Mouse (Mus musculus): ENCODE data around the gene Pigc.

The Pigc gene

DNA sequence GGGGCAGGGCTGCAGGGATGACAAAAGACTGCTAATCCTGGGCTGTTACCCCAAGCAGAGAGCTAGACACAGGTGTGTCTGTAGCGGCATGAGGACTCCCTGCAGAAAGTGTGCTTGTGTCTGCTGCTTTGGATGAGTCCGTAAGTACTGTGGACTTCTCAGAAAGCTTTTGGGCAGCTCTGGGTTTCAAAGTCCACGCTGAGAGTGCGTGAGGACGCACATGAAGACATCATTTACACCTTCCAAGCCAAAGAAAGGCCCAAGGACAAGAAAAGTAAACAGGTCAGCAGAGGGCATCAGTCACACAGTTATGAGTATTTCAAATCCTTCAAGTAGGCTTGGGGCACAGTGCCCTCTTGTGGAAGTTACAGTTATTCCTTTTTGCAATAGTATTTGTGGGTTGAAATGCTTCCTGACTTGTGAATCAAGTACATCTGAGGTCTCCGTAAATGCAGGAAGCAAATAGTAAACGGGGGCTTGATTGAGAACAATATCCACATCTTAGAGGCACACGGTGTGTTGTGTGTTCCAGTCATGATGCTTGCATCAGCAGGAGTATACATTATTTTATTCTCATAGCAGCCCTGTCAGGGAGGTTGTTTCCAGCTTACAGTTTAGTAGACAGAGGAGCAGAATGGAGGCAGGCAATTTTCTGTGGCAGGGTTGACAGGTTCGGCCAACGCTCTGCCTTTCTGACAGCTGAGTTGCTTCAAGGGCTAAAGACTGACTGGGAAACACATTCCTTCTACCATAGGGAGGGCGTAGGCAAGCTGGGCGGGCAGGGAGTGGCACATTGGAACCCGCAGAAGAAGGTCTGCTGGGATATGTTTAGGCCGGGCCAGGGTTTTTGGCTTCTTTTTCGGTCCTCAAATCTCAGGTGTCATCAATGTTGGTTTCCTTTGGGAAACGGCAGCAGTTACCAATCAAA is 7.5 kb downstream of the Pigc start:
- peak; percentile 29 to 74 for DNase-seq

DNA sequence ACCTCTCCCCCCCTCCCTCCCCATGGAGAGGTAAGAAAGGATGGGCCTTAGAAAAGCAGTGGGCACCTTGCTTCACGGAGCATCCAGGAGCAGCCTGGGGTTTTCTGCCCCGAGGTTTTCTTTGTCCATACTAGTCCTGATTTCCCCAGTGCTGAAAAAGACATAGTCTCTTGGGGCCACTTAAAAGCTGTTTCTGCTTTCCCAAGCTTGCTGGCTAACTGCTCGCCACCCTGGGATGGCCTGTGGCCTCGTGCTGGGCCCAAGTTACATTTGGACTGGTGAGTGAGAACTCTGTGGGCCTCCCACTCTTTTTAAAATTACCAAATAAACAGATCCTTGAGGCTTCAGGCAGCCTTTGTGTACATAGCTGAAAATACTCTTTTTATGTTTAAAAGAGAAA is 8.3 kb downstream of the Pigc start:
- no peak for DNase-seq

DNA sequence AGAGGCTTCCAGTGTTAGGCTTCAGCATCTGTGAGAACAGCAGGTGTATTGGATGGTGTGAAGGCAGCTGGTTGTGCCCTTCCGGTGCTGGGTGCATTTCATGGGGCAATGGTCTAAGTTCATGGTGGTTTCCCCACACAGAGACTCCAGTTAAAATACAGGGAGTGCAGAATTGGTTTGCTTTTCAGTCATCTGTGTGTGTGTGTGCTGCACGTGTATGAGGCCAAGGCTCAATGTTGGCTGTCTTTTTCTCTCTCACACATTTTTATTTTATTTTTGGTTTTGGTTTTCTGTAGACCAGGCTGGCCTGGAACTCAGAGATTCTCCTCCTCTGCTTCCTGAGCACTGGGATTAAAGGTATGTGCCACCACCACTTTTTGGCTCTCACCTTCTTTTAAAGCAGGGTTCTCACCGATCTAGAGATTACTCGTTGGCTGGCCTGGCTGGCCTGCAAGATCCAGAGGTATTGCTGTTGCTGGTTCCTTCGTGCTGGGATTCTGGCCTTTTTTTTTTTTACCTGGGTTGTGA is 9.3 kb downstream of the Pigc start:
- DNase-seq = no peak

DNA sequence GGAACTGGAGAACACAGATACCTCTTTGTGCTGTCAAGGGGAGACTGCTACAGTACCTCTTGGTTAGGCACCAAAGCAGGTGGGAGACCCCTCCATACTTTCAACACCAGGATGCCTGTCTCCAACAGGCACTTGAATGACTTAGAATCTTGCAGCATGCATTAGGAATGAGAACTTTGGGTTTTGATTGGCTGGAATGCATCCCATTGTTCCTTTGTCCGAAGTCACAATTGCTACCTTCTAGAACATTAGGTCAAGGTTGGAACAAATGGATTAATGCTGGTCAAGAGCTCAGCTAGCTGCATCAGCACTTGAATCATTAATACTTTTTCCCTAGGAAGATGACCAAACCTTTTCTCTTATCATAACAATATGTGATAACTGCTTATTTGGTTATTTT is 10.6 kb downstream of the Pigc start, which contains the start of gene 4930558K02Rik:
4930558K02Rik (minus strand) TSS at position 101 of the 400 bp plus-strand sequence.
- DNase-seq = no peak

DNA sequence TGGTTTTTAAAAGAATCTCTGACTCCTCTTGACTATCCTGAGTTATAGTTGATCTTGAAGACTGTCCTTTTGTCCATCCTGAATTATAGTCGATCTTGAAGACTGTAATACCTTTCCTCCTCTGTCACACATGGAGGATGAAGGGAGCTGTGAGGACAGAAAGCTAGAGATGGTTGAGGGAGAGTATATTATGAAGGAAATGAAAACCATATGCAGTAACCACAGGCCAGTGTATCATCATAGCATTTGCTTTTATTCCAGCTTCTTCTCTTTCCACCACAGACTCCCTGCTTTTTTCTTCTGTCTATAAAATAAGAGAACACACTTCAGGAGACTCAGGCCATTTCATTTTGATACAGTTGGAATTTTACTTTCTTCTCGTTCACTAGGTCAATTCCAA is 11.1 kb downstream of the Pigc start:
- no peak for DNase-seq

DNA sequence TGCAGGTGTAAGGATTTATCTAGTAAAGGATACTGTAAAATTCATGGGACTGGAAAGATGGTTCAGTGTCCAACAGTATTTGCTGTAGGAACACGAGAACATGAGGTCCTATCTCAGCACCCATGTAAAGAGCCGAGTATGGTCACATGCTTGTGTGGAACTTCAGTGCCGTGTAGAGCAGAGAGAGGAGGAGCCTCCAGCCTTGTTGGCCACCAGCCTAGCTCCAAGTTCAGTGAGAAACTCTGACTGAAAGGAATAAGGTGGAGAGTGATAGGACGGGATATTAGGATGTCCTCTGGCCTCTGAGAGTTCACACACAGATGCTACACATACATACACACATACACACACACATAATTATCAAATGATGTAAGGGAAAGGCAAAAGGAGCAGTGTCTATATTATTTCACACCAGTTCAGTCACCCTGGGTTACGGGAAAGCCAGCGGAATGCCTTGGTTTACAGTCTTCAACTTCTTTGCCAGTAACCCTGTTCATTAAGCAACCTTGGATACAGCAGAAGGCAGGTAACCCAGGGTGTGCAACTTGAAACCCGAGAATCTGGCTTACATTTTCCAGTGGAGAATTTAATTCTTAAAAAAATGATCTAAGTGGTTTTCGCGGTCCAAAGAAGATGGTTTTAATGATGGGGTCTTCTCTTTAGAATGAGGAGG is 11.8 kb downstream of the Pigc start:
- no peak for DNase-seq

DNA sequence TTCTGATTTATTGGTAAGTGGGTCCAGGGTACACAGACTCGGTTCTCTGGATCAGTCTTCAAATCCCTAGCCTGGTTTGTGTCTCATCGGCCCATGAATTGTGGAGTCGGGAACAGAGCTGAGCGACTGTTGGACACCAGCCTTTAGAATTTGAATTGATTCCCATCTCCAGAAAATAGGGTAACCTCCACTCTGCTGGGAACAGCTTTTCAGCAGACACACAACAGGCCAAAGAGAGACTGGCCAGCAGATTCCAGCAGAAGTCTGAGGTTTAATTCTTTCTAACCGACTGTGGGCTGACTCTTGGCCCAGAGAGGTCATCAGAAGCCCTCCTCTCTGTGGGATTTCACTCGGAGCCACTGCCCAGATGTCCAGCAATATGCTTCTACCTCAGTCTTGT is 14.5 kb downstream of the Pigc start:
- no peak for DNase-seq

DNA sequence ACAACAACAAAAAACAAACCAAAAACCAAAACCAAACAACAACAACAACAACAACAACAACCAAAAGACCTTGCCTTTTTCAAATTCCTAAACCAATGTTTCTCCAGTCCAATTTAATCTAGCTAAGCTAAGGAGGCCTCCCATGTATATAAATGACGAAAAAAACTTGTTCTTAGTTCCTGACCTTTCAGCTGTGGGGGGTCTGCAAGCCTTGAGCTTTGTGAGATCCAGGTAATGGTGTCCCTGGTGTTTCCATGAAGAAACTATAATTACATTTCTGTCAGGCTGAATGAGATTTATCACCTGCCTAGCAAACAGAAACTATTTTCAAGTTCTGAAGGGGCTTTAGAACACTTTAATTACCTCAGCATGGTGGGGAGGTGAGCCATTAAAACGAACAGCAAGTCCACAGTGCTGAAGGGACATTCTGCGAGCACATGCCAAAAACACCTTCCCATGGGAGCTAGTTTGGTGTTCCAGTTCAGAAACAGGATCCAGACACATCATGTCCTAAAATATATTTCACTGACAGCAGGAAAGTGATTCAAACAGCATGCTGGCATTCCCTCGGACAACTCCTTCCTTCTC is 15.1 kb downstream of the Pigc start:
- no peak for DNase-seq

DNA sequence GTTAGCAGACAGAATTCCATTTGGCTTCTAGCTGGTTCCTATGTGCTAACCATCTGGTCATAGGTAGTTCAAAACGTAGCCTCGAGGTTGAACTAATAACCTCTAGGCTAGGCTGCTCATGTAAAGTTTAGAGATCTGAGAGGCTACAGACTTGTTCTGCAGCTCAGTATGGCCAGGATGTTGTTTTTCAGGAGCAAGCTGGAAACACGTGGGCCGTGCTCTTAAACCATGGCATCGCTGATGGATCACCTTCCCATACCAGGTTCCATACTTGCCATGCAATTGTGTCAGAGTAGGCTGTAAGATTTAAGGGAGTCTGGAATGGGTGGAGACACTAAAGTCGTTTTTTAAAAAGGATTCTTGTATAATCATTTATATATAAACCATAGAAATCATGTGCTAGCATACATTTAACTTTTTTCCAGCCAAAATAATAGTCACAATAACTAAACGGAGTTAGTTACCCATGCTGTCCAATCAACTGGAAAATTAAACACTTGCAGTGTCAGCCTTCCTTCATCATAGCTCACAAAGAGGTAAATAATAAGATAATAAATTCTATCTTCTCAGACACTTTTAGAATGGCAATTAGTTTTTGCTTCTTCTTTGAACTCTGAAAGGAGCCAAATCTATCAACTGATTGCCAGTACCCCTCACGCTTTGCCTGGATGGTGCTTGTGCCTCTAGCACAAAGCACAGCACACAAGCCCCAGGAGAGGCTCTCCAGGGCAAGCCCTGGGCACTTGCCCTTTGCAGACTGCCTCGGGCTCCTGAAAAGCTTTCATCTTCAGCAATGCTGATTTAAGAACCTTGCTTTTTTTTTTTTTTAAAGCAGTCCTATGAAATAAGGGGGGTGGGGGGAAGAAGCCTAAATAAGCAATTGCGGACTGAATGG is 21.9 kb downstream of the Pigc start:
- DNase-seq = no peak

DNA sequence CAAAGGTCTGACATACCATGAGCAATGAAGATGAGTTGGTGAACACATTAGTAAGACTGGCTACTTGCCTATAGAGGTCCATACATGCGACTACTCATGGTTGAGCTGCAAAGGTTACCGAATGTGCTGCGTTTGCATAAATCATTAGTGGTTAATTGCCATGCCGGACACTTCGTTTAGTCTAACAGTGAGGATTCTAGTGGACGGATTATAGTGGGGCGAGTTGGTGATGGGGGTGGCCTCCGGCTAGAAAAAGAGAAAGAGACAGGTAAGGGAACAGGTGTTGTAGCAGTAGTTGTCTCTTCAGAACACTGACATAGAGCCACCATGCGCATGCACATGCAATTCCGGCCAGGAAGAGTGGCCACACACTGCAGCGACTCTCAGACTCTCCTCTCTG is 22.9 kb downstream of the Pigc start:
- DNase-seq = no peak

DNA sequence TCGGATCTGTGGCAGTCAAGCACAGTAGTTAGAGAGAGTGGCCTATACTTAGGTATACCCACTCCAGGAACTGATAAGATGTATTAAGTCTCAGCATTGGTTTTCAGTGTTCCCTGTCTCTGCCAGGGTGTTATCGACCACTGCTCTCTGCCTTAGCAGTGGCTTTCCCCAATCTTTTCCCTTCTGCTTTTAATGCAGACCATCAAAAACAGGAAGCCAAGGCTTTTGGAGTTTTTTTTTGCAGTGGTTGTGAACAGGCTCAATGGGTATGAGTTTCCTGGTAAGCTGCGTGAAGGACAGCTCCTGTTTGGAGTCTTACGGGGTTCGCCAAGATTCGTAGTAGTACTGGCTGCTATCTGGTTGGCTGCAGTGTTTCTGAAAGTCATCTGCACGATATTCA is 23.4 kb downstream of the Pigc start:
- no peak for DNase-seq

DNA sequence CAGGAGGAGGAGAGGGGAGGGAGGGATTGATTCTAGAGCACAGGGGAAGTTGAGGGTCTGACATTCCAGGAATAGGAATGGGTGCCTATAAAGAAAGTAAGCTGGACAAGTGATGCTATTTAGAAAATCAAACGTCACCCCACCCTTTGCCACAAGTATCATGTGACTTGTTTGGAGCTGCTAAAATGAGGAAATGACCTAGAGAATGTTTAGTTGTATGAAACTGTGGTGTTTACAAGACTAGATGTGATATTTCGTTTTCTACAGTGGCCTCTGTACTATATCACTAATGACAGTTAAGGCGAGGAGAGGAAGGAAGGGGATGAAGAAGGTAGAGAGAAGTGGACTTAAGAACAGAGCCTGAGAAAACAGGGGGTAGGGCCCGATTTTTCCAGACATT is 29.8 kb downstream of the Pigc start:
- no peak for DNase-seq

DNA sequence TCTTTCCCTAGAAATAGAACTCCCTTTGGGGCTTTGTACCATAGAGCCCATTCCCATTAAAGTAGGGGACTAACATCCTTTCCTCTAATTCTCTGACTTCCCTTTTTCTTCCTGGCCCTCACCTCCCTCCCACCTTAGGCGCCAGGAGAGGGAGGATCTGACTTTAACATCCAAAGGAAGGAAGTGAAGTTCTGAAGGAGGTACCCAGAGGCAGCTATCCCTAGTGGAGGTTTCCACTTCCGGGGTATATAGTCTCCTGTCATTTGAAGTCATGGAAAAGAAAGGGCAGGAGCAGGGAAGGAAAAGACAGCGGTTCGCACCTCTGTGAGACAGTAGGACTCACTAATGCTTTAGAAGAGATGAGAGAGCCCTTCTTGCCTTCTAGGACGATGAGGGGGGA is 30.4 kb downstream of the Pigc start:
- no peak for DNase-seq

DNA sequence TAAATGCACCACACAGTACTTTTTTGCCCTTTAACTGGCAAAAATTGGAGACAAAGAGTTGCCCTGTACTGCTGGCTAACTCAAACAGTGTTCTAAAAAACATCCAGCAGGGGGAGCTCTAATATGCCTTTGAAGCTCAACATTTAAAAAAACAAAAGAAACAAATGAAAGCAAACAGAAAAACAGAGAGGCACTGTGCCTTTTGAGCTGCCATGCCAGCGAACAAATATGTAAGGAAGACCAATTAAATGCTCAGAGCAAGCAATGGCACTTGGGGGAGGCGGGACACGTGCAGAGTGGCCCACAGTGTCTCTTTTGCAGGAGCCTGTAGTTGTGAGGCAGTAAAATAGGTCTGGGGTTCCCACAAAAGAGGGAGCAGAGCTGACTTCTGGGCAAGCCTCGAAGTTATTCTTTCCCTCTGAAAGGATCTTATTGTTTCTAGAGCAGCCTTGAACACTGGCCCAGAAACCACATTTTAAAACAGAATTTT is 30.9 kb downstream of the Pigc start:
- DNase-seq = peak in 1 of 2 experiments; percentile 16

DNA sequence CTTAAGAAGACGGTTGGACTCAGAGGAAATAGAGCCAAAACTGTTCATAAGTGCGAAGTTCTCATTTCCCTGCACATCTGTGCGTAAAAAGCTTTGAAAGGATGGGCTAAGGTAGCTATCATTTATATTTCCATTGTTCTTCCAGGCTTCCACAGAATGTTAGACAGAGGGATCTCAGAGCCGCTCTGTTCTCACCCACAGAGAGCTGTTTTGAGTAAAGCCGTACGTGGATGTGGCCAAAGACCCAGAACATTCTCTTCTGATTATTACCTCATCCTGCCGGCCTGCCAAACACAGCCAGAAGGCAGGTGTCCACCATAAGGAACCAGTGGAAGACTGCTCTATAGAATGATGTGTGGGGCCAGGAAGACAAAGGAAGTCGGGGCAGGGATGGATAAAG is 32.3 kb downstream of the Pigc start:
- DNase-seq = no peak

DNA sequence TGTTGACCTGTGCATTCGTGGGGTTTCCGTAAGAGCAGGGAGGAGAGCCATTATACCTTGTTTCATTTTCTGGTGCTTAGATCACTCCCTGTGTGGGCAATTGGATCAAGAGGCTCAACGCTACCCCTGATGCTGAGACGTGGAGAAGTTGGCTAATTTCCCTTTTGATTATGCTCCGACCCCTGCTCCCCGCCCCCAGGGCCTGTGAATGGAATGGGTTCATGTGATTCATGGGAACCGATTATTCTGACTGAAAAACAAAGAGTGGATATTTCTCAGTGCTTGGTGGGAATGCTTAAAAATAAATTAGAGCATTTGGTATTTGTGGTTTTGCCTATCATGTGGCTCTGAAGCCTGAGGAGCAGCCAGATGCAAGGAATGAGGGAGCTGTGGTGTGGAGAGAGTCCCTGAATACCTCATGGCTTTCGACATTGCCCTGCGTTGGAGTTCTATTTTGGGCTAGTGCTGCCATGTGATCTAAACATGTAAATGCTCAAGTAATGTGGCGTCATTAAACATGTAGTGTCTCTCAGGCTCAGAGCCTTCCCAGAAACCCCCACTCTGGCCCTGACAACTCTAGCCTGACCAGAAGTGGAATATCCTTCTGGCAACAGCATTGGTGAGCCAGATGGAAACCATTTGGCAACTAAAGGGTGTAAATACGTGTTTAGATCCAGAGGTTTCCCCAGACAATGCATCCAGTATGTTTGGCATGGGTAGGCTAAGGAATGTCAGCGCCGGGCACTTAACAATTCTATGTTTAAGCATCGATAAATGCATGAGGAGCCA is 34.9 kb downstream of the Pigc start:
- DNase-seq = no peak

DNA sequence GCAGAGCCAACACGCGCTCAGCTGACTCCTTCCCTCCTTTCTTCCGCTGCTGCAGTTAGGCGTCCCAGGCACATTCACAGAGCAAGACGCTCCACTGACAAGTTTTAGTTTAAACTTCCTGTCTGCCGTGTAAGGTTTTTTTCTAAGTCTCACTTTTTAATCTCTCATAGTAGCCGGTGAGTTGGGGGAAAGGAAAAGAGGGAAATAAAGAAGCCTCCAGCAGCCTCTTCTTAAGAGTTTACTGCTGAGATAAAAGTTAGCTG is 35.5 kb downstream of the Pigc start:
- no peak for DNase-seq

DNA sequence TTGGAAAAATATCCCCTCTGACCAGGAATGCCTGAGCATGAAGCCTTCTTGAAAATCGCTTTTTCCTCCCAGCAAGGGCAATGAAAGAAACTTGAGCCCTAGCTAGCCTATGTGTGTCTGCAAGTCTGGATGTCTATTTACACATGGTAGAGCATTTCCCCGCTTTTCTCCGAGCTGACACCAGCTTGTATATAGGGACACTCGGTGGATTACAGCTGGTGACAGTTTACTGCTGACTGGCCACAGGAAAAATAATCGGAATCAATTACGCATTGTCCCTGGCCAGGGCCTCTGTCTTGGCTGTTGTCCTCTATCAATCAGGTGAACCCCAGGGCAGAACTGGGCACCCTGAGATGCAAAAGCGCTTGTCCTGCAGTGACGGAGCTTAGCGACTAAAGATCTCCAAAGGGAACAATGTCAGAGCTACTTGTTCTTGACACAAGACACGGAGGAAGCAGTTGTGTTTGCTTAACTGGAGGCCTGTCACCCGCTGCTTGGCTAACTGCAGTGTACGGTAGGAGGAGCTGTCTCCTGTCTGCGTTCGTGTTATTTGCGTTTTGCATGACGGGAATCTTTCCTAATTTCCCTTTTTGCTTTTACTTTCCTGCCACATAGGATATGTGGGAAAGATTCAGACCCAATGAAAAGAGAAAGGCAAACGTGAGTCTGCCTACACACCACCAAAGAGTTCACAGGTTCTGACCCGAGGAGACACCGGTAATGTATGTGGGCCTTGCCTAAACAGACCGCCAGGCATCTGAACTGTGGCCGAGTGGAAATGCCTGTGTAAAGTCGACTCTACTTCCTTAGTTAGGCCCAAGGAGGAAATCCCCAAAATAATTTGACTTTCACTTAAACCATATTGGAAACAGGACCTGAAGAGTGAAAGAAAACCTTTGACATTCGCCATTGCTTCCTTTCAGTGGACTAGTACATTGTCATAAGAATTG is 36.1 kb downstream of the Pigc start:
- DNase-seq = peak in 1 of 2 experiments; percentile 26

DNA sequence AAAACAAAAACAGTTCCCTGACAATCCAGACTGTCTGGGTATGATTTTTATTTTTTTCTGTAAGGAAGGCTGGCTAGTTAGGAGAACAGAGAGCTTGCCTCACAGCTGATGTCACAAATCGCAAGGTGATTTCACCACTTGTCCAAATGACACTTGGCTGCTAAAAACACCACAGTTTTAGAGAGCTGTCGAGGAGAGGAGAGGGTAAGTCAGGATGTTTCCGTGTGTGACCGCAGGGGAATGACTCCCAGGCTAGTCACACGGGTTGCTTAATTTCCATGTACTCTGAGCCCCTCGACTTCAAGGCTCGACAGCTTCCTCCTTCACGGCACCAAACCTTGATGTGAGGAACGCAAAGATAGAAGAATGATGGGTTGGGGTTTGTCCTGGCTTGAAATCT is 37.1 kb downstream of the Pigc start:
- no peak for DNase-seq

DNA sequence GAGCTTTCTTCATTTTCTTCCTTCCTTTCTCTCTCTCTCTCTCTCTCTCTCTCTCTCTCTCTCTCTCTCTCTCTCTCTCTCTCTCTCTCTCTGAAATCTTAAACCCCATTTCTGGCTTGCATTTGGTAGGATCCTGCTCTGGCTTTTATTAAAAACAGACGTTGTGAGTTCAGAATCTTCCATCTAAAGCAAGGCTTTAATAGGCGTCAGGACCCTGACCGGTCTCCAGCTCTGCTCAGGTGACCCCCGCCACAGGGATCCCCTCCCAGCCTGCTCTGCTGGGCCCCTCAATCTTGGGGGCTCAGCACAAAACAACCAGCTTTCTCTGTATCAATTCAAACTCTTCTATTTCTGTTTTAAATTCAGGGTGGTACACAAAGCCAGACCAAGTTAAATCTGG is 39.2 kb downstream of the Pigc start:
- DNase-seq = no peak

DNA sequence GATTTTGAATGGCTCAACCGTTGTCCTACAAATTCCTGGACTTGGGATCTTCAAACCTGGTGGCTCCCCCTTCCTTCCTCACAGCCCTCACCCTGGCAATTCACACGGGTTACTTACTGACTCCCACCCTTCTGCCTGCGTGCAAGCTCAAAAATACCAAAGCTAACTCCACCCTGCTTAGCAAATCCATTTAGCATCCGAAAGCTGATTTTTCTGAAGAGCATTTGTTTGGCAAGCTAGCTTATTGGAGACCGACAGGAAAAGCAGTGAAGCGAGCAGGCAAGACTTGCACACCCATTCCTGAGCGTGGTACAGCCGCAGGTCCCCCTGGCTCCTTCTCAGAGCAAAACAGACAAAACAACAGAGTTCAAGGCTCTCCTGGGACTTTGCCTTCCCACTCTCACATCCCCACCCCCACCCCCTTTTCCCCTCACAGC is 39.7 kb downstream of the Pigc start:
- no peak for DNase-seq

Measured in spleen, adult 18-20 months (tissue).